Mouse (Mus musculus): ENCODE results near the gene 1700029H14Rik. TPM values are rescaled to one million over a fixed set of nuclear protein-coding genes. Genes with fewer than 3 reads are reported as not detected.

Gene 1700029H14Rik
- polyA plus RNA-seq, 2 experiments from 2014 or later, result 0.30 TPM; not detected in 1

DNA sequence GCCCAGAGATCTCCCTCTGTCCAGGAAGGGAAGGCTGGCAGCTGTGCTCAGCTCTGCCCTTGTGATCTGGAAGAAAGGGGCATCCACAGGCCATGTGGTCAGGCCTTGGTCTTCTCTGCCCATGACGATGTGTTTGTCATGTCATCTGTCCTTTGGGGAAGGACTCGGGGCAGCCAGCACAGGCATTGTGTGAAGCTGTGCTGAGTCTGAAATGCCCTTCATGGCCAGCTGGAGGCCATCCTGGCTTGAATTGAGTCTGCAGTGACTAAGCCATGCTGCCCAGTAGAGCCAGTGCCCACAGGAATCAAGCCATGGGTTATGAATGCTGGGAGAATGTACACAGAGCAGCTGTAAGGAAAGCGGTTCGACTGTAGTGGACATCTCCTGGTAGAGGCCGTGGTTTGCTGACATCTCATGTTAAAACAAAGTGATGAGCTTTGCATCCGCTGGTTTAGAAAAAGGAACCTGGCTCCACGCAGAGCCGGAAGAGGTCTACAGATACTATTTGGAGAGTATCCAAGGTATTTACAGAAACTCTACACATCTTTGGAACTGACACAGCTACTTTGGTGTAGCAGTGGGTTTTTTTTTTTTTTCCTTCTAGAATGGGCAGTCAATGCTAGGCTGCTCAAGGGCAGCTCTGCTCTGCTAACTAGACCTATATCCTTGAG, 58.2 kb downstream of the 1700029H14Rik start:
- ATAC-seq, result no peak

GRCm38 (mm10) chr8:13501221-13501620, 61.0 kb downstream of the 1700029H14Rik start:
- no peak for ATAC-seq

Other genes with a start within 250 kb of the 1700029H14Rik start
- 10 to 100 TPM; 31.5 to 46.6 TPM for gene Tfdp1, start 223.7 kb downstream of the 1700029H14Rik start, polyA plus RNA-seq (2017; shearing (Covaris generic))
- gene Atp4b, start 165.6 kb downstream of the 1700029H14Rik start, polyA plus RNA-seq (2017; shearing (Covaris generic)), result not detected
- gene Grk1, start 157.4 kb downstream of the 1700029H14Rik start, polyA plus RNA-seq (2017; shearing (Covaris generic)), result not detected
- not detected for gene Tmem255b, start 127.3 kb downstream of the 1700029H14Rik start, polyA plus RNA-seq (2017; shearing (Covaris generic))
- not detected for gene Gas6, start 68.0 kb downstream of the 1700029H14Rik start, polyA plus RNA-seq (2017; shearing (Covaris generic))
- gene Rasa3, start 115.1 kb upstream of the 1700029H14Rik start, polyA plus RNA-seq (2017; shearing (Covaris generic)), result 100 to 1,000 TPM in 1 of 2 experiments, 10 to 100 TPM in 1; 77.3 to 195 TPM
- not detected for gene Cfap97d2, start 143.4 kb upstream of the 1700029H14Rik start, polyA plus RNA-seq (2017; shearing (Covaris generic))
- gene Cdc16, start 195.2 kb upstream of the 1700029H14Rik start, polyA plus RNA-seq (2017; shearing (Covaris generic)), result 10 to 100 TPM; 26.6 to 27.9 TPM
- 10 to 100 TPM; 13.9 to 15.0 TPM for gene Upf3a, start 223.2 kb upstream of the 1700029H14Rik start, polyA plus RNA-seq (2017; shearing (Covaris generic))